Mouse (Mus musculus) liver, embryonic 14.5 days (tissue): ENCODE data around the gene Tnpo2.

Experiments used
- CTCF ChIP-seq: IDR thresholded peaks from 2 replicates; pipeline ENCODE4 v1.5.1; 2016; ENCODE audit warnings: antibody characterized with exemption, low read depth, control low read depth
- EP300 ChIP-seq: IDR thresholded peaks from 2 replicates; pipeline ENCODE4 v1.6.1; 2016; ENCODE audit warnings: antibody characterized with exemption, low read depth

DNA sequence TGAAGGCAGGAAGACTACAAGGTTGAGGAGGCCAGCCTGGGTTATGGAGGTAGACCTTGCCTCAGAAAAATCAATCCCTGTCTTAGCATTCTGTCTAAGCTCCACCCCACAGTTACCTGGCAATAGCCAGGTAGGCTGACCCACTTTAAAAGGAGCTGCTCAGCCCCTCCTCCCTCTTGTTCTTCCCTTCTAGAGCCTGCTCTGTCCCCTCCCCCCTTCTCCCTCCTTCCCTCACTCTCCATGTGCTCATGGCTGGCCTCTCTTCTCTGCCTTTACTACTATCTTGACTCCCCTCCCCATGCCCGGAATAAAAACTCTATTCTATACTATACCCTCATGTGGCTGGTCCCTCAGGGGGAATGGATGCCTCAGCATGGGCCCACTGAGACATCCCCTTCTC, 2.8 kb upstream of the Tnpo2 start:
- no peak for TF ChIP-seq EP300
- no peak for TF ChIP-seq CTCF
